Mouse (Mus musculus): ENCODE data around the gene Ddx59. TPM values are rescaled to one million over a fixed set of nuclear protein-coding genes. Genes with fewer than 3 reads are reported as not detected.

Ddx59 gene
- polyA plus RNA-seq, 1 experiment from 2014 or later, result 18.5 TPM

GRCm38 (mm10) chr1:136470471-136470870, 55.4 kb downstream of the Ddx59 start:
- Histone ChIP-seq H3K36me3 (ENCODE audit: control insufficient read depth, insufficient read depth, low read length) (no peaks in the 10 kb centered on the region; the same call in 1 of the 2 replicates), H3K9me3 (ENCODE audit: control insufficient read depth, low read length) (no peaks in the 10 kb centered on the region), H3K4me2 (ENCODE audit: low read length) (no peak overlapping the region), H3K9ac (replicated peaks; ENCODE audit: low read length) (no peak overlapping the region), H3K27ac (replicated peaks; ENCODE audit: low read depth, low read length) (no peak overlapping the region), H3K4me1 (ENCODE audit: control insufficient read depth, insufficient read depth, low read length) (peaks cover 4% of the 10 kb centered on the region; the same call in 1 of the 2 replicates), H3K4me3 (replicated peaks; ENCODE audit: low read depth, low read length) (no peak overlapping the region), H3K27me3 (ENCODE audit: control insufficient read depth, insufficient read depth, low read length) (no peaks in the 10 kb centered on the region)
- 10% methylated on average over 6 of the region's 6 CpGs for WGBS
- DNase-seq (peak; percentile 49), ATAC-seq (ENCODE audit: low FRiP score, low TSS enrichment) (no peak)

Other genes starting within 250 kb of the Ddx59 start
- 0.34 and 0.59 TPM in 2 replicates for gene Mroh3, start 202.4 kb upstream of the Ddx59 start, polyA plus RNA-seq (2014; fragmentation: Nextera tagmentation; extraction: Ambion mirVana)
- gene Inava, start 181.0 kb upstream of the Ddx59 start, polyA plus RNA-seq (2014; fragmentation: Nextera tagmentation; extraction: Ambion mirVana), result 1.6 and 2.6 TPM in 2 replicates
- 1.4 TPM in 1 of 2 replicates, not detected in the other for gene Gpr25, start 154.4 kb upstream of the Ddx59 start, polyA plus RNA-seq (2014; fragmentation: Nextera tagmentation; extraction: Ambion mirVana)
- gene Camsap2, start 69.2 kb upstream of the Ddx59 start, polyA plus RNA-seq (2014; fragmentation: Nextera tagmentation; extraction: Ambion mirVana), result 52.0 and 63.8 TPM in 2 replicates
- gene Kif14, start 51.1 kb downstream of the Ddx59 start, polyA plus RNA-seq (2014; fragmentation: Nextera tagmentation; extraction: Ambion mirVana), result 0.84 and 2.0 TPM in 2 replicates
- 26.6 and 34.7 TPM in 2 replicates for gene Zfp281, start 209.6 kb downstream of the Ddx59 start, polyA plus RNA-seq (2014; fragmentation: Nextera tagmentation; extraction: Ambion mirVana)